Mouse (Mus musculus): ENCODE data around the gene R3hdm4. TPM values are rescaled to one million over a fixed set of nuclear protein-coding genes. Genes with fewer than 3 reads are reported as not detected.

Gene R3hdm4
- total and polyA plus RNA-seq, 2 experiments from 2014 or later = 133 to 267 TPM

DNA sequence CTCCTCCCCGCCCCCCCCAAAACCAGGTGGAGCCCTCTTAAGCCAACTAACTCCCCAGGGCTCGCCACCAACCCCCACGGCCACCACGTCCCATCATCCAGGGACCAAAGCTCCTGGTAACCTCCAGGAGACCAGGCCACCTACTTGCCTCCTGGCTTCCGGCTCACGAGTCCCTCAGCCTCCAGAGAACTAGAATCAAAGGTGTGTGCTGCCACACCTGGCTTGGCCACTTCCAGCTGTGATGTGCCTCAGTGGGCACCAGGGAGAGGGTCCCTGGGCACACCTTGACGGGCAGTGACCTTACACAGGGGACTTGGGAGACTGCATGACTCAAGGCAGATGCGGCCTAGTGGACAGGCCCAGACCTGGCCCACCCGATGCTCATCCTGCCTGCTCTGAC, 34.7 kb upstream of the R3hdm4 start:
- Histone ChIP-seq H3K9me3 (ENCODE audit: low read length) (no peaks in the 10 kb centered on the region), H3K9ac (replicated peaks; ENCODE audit: low read length) (no peak overlapping the region)

GRCm38 (mm10) chr10:79953946-79954345, 32.9 kb upstream of the R3hdm4 start:
- DNase-seq (ENCODE audit: low spot score) (no peak), ATAC-seq (no peak)
- no peak overlapping the region for H3K27ac ChIP-seq
- no peaks in the 10 kb centered on the region for H3K4me1 ChIP-seq (ENCODE audit: insufficient read depth, low read length)
- peaks cover 19% of the 10 kb centered on the region for H3K36me3 ChIP-seq (ENCODE audit: insufficient read depth, low read length)
- WGBS = 81% methylated on average over 6 of the region's 6 CpGs
- H3K9ac ChIP-seq (replicated peaks; ENCODE audit: low read length) = no peak overlapping the region
- peak; percentile 58 for TF ChIP-seq CTCF (IDR thresholded peaks at IDR 0.05; ENCODE audit: low read depth)
- H3K4me2 ChIP-seq (ENCODE audit: low read depth, low read length) = no peak overlapping the region
- H3K9me3 ChIP-seq (ENCODE audit: low read length) = no peaks in the 10 kb centered on the region
- no peak overlapping the region for H3K4me3 ChIP-seq (ENCODE audit: low read length)
- no peaks in the 10 kb centered on the region for H3K27me3 ChIP-seq (ENCODE audit: insufficient read depth, low read length)

More for the DNA sequence above, 34.7 kb upstream of the R3hdm4 start:
- Histone ChIP-seq H3K27me3 (ENCODE audit: insufficient read depth, low read length) (no peaks in the 10 kb centered on the region), H3K36me3 (ENCODE audit: insufficient read depth, low read length) (peaks cover 14% of the 10 kb centered on the region), H3K27ac (no peak overlapping the region), H3K4me1 (ENCODE audit: insufficient read depth, low read length) (peaks cover 2% of the 10 kb centered on the region; the same call in 1 of the 2 replicates), H3K4me3 (ENCODE audit: low read length) (no peak overlapping the region), H3K4me2 (ENCODE audit: low read depth, low read length) (no peak overlapping the region)
- no peak for TF ChIP-seq CTCF (IDR thresholded peaks at IDR 0.05; ENCODE audit: low read depth)
- ATAC-seq (no peak), DNase-seq (ENCODE audit: low spot score) (no peak)
- 74% methylated on average over 9 of the region's 9 CpGs for WGBS

DNA sequence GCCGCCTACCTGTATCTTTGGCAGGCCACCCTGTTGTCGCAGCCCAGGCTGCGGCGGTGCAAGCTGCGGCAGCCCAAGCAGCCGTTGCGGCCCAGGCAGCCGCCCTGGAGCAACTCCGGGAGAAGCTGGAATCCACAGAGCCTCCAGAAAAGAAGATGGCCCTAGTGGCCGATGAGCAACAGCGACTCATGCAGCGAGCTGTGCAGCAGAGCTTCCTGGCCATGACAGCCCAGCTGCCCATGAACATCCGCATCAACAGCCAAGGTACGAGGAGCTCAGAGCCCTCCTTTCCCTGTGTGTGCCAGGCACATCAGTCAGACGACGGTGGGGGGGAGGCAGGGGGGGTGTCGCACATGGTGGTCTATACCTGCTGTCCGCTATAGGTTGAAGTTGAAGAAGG, 29.7 kb upstream of the R3hdm4 start:
- Histone ChIP-seq H3K4me3 (ENCODE audit: low read length) (no peak overlapping the region), H3K9ac (replicated peaks; ENCODE audit: low read length) (no peak overlapping the region), H3K9me3 (ENCODE audit: low read length) (no peaks in the 10 kb centered on the region), H3K36me3 (ENCODE audit: insufficient read depth, low read length) (peaks cover 19% of the 10 kb centered on the region), H3K4me2 (ENCODE audit: low read depth, low read length) (no peak overlapping the region), H3K27ac (no peak overlapping the region), H3K4me1 (ENCODE audit: insufficient read depth, low read length) (no peaks in the 10 kb centered on the region), H3K27me3 (ENCODE audit: insufficient read depth, low read length) (no peaks in the 10 kb centered on the region)
- no peak for TF ChIP-seq CTCF (IDR thresholded peaks at IDR 0.05; ENCODE audit: low read depth)
- ATAC-seq (no peak), DNase-seq (ENCODE audit: low spot score) (no peak)
- WGBS = 80% methylated on average over 18 of the region's 18 CpGs

DNA sequence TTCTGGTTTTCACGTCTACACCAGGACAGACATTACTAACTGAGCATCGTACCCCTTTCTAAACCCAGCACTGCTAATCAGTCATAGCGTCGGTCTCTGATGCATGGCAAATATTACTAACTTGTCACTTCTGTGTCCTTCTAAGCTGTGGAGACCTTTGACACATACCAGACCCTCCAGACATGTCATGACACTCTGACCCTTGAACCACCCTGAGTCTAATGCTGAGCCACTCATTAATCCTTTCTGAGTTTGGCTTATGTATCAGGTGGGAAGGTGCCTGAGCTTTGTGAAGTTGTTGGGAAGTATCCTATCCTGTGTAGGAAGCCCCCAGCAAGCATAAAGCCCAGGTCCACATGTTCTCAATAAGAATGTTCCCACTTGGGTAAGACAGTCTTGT, 28.9 kb upstream of the R3hdm4 start:
- no peak overlapping the region for H3K27ac ChIP-seq
- H3K9ac ChIP-seq (replicated peaks; ENCODE audit: low read length) = no peak overlapping the region
- H3K4me1 ChIP-seq (ENCODE audit: insufficient read depth, low read length) = no peaks in the 10 kb centered on the region
- DNase-seq (ENCODE audit: low spot score) = no peak
- no peak overlapping the region for H3K4me3 ChIP-seq (ENCODE audit: low read length)
- no peaks in the 10 kb centered on the region for H3K9me3 ChIP-seq (ENCODE audit: low read length)
- no peak for TF ChIP-seq CTCF (IDR thresholded peaks at IDR 0.05; ENCODE audit: low read depth)
- H3K27me3 ChIP-seq (ENCODE audit: insufficient read depth, low read length) = no peaks in the 10 kb centered on the region
- peaks cover 19% of the 10 kb centered on the region for H3K36me3 ChIP-seq (ENCODE audit: insufficient read depth, low read length)
- no peak overlapping the region for H3K4me2 ChIP-seq (ENCODE audit: low read depth, low read length)
- no peak for ATAC-seq
- 92% methylated on average over 4 of the region's 4 CpGs for WGBS

DNA sequence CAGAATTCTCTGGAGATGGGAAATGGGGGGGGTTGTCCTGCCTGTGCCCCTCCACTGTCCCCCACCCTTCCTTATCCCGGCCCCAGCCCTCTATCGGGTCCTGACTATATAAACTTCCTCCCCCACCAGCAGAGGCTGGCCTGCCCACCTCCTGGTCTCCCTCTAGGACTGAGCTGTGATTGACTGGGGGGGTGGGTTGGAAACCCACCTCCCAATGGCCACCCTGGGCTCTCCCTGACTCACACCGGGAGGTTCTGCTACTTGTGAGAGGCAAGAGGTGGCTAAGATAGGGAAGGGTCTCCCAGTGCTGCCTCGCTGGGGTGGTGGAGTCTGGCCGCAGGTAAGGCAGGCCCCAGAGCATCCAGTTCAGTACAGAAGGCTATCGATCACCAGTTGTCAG, 26.5 kb upstream of the R3hdm4 start:
- Histone ChIP-seq H3K9me3 (ENCODE audit: low read length) (no peaks in the 10 kb centered on the region), H3K4me1 (ENCODE audit: insufficient read depth, low read length) (no peaks in the 10 kb centered on the region), H3K27ac (no peak overlapping the region), H3K9ac (replicated peaks; ENCODE audit: low read length) (no peak overlapping the region), H3K27me3 (ENCODE audit: insufficient read depth, low read length) (no peaks in the 10 kb centered on the region), H3K4me2 (ENCODE audit: low read depth, low read length) (no peak overlapping the region), H3K36me3 (ENCODE audit: insufficient read depth, low read length) (peaks cover 11% of the 10 kb centered on the region; the same call in 1 of the 2 replicates), H3K4me3 (ENCODE audit: low read length) (no peak overlapping the region)
- ATAC-seq = no peak
- 85% methylated on average over 6 of the region's 6 CpGs for WGBS
- TF ChIP-seq CTCF (IDR thresholded peaks at IDR 0.05; ENCODE audit: low read depth) = no peak
- no peak for DNase-seq (ENCODE audit: low spot score)

DNA sequence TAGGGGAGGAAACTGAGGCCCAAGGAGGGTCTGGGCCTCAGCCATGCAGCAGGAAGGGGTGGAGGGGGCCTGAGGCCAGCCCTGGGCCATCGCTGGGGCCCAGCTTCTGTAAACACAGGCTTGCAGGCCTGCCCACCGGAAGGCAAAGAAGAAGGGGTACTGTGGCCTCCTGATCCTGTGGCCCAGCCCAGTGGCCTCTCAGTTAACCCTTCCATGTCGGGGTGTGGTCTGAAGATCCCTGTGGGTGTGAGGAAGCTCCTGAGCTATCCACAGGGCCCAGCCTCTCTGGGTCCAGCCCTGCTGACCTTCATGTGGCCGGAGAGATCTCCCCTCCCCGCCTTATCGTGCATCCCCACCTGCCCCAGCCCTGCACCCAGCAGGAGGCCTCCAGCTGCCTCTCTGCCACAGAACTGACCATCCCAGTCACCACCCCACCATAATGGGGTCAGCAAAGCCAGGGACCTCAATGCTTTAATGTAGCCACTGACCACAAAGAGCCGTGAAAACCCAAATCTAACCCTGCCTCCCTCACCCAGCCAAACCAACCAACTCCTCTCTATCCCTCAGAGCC, 25.8 kb upstream of the R3hdm4 start:
- no peak for ATAC-seq
- no peak overlapping the region for H3K4me2 ChIP-seq (ENCODE audit: low read depth, low read length)
- H3K9me3 ChIP-seq (ENCODE audit: low read length) = no peaks in the 10 kb centered on the region
- no peak overlapping the region for H3K9ac ChIP-seq (replicated peaks; ENCODE audit: low read length)
- H3K36me3 ChIP-seq (ENCODE audit: insufficient read depth, low read length) = peaks cover 11% of the 10 kb centered on the region; the same call in 1 of the 2 replicates
- 29% methylated on average over 7 of the region's 7 CpGs for WGBS
- H3K4me3 ChIP-seq (ENCODE audit: low read length) = no peak overlapping the region
- DNase-seq (ENCODE audit: low spot score) = no peak
- no peaks in the 10 kb centered on the region for H3K4me1 ChIP-seq (ENCODE audit: insufficient read depth, low read length)
- H3K27ac ChIP-seq = no peak overlapping the region
- TF ChIP-seq CTCF (IDR thresholded peaks at IDR 0.05; ENCODE audit: low read depth) = no peak
- no peaks in the 10 kb centered on the region for H3K27me3 ChIP-seq (ENCODE audit: insufficient read depth, low read length)

DNA sequence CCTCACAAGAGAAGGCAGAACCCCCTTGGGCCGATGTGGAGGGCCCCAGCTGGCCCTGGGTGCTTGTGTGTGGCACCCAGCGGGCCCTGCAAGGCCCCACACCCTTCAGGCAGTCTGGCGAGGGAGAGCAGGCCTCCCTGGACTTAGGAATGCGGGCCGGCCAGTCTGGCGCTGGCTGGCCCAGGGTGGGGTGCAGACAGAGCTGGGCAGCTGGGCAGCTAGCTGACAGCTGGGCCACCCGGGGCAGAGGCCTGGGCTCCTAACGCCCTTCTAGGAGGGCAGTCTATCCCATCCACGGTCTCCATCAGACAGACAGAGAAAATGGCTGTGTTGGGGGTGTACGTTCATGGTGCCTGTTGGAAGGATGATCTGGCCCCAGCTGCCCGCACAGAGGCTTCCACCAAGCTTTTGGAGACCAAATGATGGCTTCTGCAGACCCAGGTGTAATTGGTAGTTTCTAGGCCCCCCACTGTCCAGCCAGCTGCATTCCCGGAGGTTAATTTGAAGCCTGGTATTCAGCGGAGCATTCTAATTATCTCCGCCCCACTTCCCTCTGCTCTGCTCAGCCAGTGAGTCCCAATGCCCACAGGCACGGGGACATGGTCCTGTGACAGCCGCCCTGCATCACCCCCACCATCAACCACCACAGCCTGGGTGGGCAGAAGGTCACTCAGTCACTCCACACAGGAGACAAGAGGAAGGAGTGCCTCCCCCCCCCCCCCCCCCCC, 24.7 kb upstream of the R3hdm4 start:
- H3K27me3 ChIP-seq (ENCODE audit: insufficient read depth, low read length) = no peaks in the 10 kb centered on the region
- no peak overlapping the region for H3K4me3 ChIP-seq (ENCODE audit: low read length)
- no peaks in the 10 kb centered on the region for H3K9me3 ChIP-seq (ENCODE audit: low read length)
- no peak overlapping the region for H3K27ac ChIP-seq
- H3K4me2 ChIP-seq (ENCODE audit: low read depth, low read length) = no peak overlapping the region
- no peak overlapping the region for H3K9ac ChIP-seq (replicated peaks; ENCODE audit: low read length)
- TF ChIP-seq CTCF (IDR thresholded peaks at IDR 0.05; ENCODE audit: low read depth) = no peak
- DNase-seq (ENCODE audit: low spot score) = peak; percentile 39
- ATAC-seq = 0 out of 2 replicates have a peak, but pooled peaks have one; percentile 27
- WGBS = 26% methylated on average over 16 of the region's 16 CpGs
- H3K4me1 ChIP-seq (ENCODE audit: insufficient read depth, low read length) = no peaks in the 10 kb centered on the region
- 0 out of 2 replicates have a peak, but pooled peaks cover 5% of the 10 kb centered on the region for H3K36me3 ChIP-seq (ENCODE audit: insufficient read depth, low read length)

Data from hindbrain, postnatal 0 days (tissue).